Mouse (Mus musculus) myocyte (in vitro differentiated cells): ENCODE measurements around the gene Thumpd2.

Experiments
- POLR2A ChIP-seq: IDR thresholded peaks from one replicate; pipeline ENCODE4 v1.6.1; 2011; ENCODE audit warnings: low read depth, mild to moderate bottlenecking, control low read depth, moderate library complexity; ENCODE audit not compliant: insufficient read length
- USF1 ChIP-seq: IDR thresholded peaks from one replicate; pipeline ENCODE4 v1.6.1; 2011; ENCODE audit warnings: low read depth, mild to moderate bottlenecking, control low read depth, moderate library complexity

- TF ChIP-seq USF1 (no peak), POLR2A (no peak)
These were observed 82.5 kb downstream of the Thumpd2 start for GRCm38 (mm10) chr17:80982412-80982787.
